Mouse (Mus musculus) spleen, adult 2 months (tissue): Measurements from ENCODE around the gene Deaf1.

Experiments used
- CTCF ChIP-seq: fragments of 200-500 bp; IDR thresholded peaks from 2 replicates; pipeline ENCODE4 v1.5.1; 2011; ENCODE audit warnings: mild to moderate bottlenecking, inconsistent platforms; ENCODE audit not compliant: insufficient read depth, insufficient read length, insufficient replicate concordance; ENCODE audit errors: extremely low read depth
- POLR2A ChIP-seq: fragments of 200-500 bp; IDR thresholded peaks from 2 replicates; pipeline ENCODE4 v1.6.1; 2011; ENCODE audit warnings: low read depth, low read length, inconsistent platforms

DNA sequence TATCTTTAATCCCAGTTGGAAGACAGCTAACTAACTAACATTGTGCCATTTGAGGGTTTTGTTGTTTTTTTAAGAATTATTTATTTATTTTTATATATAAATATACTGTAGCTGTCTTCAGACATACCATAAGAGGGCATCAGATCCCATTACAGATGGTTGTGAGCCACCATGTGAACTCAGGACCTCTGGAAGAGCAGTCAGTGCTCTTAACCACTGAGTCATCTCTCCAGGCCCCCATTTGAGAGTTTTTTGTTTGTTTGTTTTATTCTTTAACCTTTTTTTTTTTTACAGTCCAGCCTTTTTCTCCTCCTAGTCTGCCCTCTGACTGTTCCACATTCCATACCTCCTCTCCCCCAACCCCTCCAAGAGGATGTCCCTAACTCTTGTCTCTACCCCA, 3.2 kb upstream of the Deaf1 start:
- TF ChIP-seq POLR2A (no peak), CTCF (no peak)
